ENCODE assay signal across 35 mouse cellular contexts in the genomic region with DNA sequence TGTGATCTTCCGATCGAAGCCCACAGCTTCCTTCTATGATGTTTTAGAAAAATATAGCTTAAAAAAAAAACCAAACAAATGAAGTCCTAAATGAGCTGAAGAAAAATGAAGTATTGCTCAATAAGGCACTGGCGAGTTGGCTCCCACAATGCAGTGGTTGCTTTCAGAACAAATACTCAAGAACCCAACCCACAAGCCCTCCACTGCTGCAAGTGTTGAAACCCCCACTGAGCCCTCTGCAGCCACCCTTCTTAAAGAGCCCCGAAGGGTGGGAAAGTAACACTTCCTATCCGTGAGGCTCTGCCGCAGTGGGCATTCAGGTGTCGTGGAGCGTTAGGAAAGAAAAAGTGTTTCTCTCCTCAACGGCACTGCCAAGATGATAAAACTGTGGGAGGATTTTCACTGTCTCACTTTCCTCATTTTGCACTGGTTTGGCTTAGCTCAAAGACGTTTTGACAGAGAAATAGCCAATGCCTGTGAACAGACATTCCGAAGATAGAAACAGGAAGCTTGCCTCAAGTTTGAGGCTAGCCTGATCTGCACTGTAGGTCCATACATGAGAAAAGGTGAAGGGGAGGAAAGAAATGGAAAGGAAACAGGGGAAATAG. TPM values are rescaled to one million over a fixed set of nuclear protein-coding genes. Genes with fewer than 3 reads are reported as not detected.
DNase-seq lines count a peak whose midpoint lies in the region; ATAC-seq lines count a peak whose summit lies in the region.
"Had no signal": no experiment of that assay in that cellular context is flagged by ENCODE, and none has a peak within 500 bp of the region (broad histone marks: within the 10 kb centered on the region; RNA-seq: fewer than 3 reads in every experiment).

No protein-coding gene starts in this region.

- H3K9ac ChIP-seq in embryonic facial prominence, embryonic 14.5 days (ENCODE audit: low read depth, low read length): no peak overlapping the region
- H3K9ac ChIP-seq in lung, embryonic 15.5 days: peak overlapping the region; percentile 24; the same call in 1 of the 2 replicates
- no peak overlapping the region for H3K9ac ChIP-seq in forebrain, embryonic 16.5 days (replicated peaks; ENCODE audit: low read depth, low read length)
- H3K9ac ChIP-seq: embryonic facial prominence, embryonic 12.5 days; forebrain, embryonic 15.5 days; hindbrain, embryonic 15.5 days; limb, embryonic 12.5 days; liver, embryonic 15.5 days; neural tube, embryonic 13.5 days; stomach, embryonic 15.5 days had no signal

- no peak for ATAC-seq in embryonic facial prominence, embryonic 14.5 days (ENCODE audit: low read depth)
- ATAC-seq in lung, embryonic 15.5 days (ENCODE audit: borderline replicate concordance, extremely low read depth, low FRiP score, low TSS enrichment): no peak
- ATAC-seq in forebrain, embryonic 16.5 days: no peak
- ATAC-seq: inflammation-experienced regulatory T-cells, adult 6 months; Patski had no signal

- no peak for DNase-seq in embryonic facial prominence, embryonic 14.5 days (ENCODE audit: low spot score)
- DNase-seq in embryonic facial prominence, embryonic 10.5 days (ENCODE audit: low spot score): no peak
- peak; percentile 27 for DNase-seq in brain, adult 2 months (ENCODE audit: low read depth, low spot score)
- peak; percentile 70 for DNase-seq in lung, postnatal 25 days (ENCODE audit: low spot score)
- no peak for DNase-seq in kidney, adult 18-20 months
- no peak for DNase-seq in limb, embryonic 10.5 days (ENCODE audit: low spot score)
- DNase-seq: adrenal gland, postnatal 10 days; cerebellum, adult 11 months; cerebellum, adult 9-10 months; cerebellum, postnatal 36 days; gastrocnemius, postnatal 10 days; heart, postnatal 14 days; kidney, adult 2 months; kidney, postnatal 4 days; layer of hippocampus, postnatal 36 days; thymus, adult 18-20 months had no signal

- H3K27ac ChIP-seq in embryonic facial prominence, embryonic 14.5 days (replicated peaks; ENCODE audit: low read depth, low read length): no peak overlapping the region
- H3K27ac ChIP-seq in embryonic facial prominence, embryonic 10.5 days (replicated peaks): no peak overlapping the region
- H3K27ac ChIP-seq in lung, embryonic 15.5 days: peak overlapping the region; percentile 89
- no peak overlapping the region for H3K27ac ChIP-seq in limb, embryonic 10.5 days
- H3K27ac ChIP-seq in forebrain, embryonic 16.5 days (ENCODE audit: low read length): no peak overlapping the region
- H3K27ac ChIP-seq: embryonic facial prominence, embryonic 12.5 days; forebrain, embryonic 10.5 days; forebrain, embryonic 15.5 days; hindbrain, embryonic 10.5 days; hindbrain, embryonic 15.5 days; limb, embryonic 12.5 days; liver, embryonic 15.5 days; midbrain, embryonic 10.5 days; neural tube, embryonic 13.5 days; stomach, embryonic 15.5 days had no signal

- no peak overlapping the region for H3K4me3 ChIP-seq in embryonic facial prominence, embryonic 14.5 days (ENCODE audit: low read depth, low read length)
- no peak overlapping the region for H3K4me3 ChIP-seq in embryonic facial prominence, embryonic 10.5 days
- peak overlapping the region; percentile 40 for H3K4me3 ChIP-seq in lung, embryonic 15.5 days
- no peak overlapping the region for H3K4me3 ChIP-seq in limb, embryonic 10.5 days
- no peak overlapping the region for H3K4me3 ChIP-seq in forebrain, embryonic 16.5 days (replicated peaks; ENCODE audit: low read length)
- H3K4me3 ChIP-seq: embryonic facial prominence, embryonic 12.5 days; forebrain, embryonic 10.5 days; forebrain, embryonic 15.5 days; hindbrain, embryonic 10.5 days; hindbrain, embryonic 15.5 days; limb, embryonic 12.5 days; liver, embryonic 15.5 days; midbrain, embryonic 10.5 days; myocyte; neural tube, embryonic 13.5 days; stomach, embryonic 15.5 days had no signal

- no peaks in the 10 kb centered on the region for H3K9me3 ChIP-seq in embryonic facial prominence, embryonic 14.5 days (ENCODE audit: control insufficient read depth, low read length)
- no peaks in the 10 kb centered on the region for H3K9me3 ChIP-seq in embryonic facial prominence, embryonic 10.5 days
- no peaks in the 10 kb centered on the region for H3K9me3 ChIP-seq in lung, embryonic 15.5 days
- no peaks in the 10 kb centered on the region for H3K9me3 ChIP-seq in limb, embryonic 10.5 days (replicated peaks)
- no peaks in the 10 kb centered on the region for H3K9me3 ChIP-seq in forebrain, embryonic 16.5 days (ENCODE audit: control insufficient read depth, low read length)
- H3K9me3 ChIP-seq: embryonic facial prominence, embryonic 12.5 days; forebrain, embryonic 10.5 days; forebrain, embryonic 15.5 days; G1E; hindbrain, embryonic 10.5 days; hindbrain, embryonic 15.5 days; limb, embryonic 12.5 days; liver, embryonic 15.5 days; midbrain, embryonic 10.5 days; neural tube, embryonic 13.5 days; stomach, embryonic 15.5 days had no signal

- WGBS in embryonic facial prominence, embryonic 14.5 days: 78% methylated on average over 11 of the region's 11 CpGs
- WGBS in embryonic facial prominence, embryonic 10.5 days: 86% methylated on average over 11 of the region's 11 CpGs
- WGBS in lung, embryonic 15.5 days: 33% methylated on average over 11 of the region's 11 CpGs
- WGBS in limb, embryonic 10.5 days: 67% methylated on average over 11 of the region's 11 CpGs
- 80% methylated on average over 11 of the region's 11 CpGs for WGBS in forebrain, embryonic 16.5 days

- H3K4me2 ChIP-seq in embryonic facial prominence, embryonic 14.5 days (ENCODE audit: low read depth, low read length): 0 out of 2 replicates have a peak overlapping the region, but pooled peaks have one; percentile 15
- peak overlapping the region; percentile 48 for H3K4me2 ChIP-seq in lung, embryonic 15.5 days
- H3K4me2 ChIP-seq in forebrain, embryonic 16.5 days (ENCODE audit: low read length): no peak overlapping the region
- H3K4me2 ChIP-seq: embryonic facial prominence, embryonic 12.5 days; forebrain, embryonic 15.5 days; hindbrain, embryonic 15.5 days; limb, embryonic 12.5 days; liver, embryonic 15.5 days; neural tube, embryonic 13.5 days; stomach, embryonic 15.5 days had no signal

- H3K36me3 ChIP-seq in embryonic facial prominence, embryonic 14.5 days (ENCODE audit: control insufficient read depth, insufficient read depth, low read length): no peaks in the 10 kb centered on the region
- H3K36me3 ChIP-seq in embryonic facial prominence, embryonic 10.5 days (replicated peaks): no peaks in the 10 kb centered on the region
- H3K36me3 ChIP-seq in lung, embryonic 15.5 days: no peaks in the 10 kb centered on the region
- H3K36me3 ChIP-seq in limb, embryonic 10.5 days: no peaks in the 10 kb centered on the region
- no peaks in the 10 kb centered on the region for H3K36me3 ChIP-seq in forebrain, embryonic 16.5 days (ENCODE audit: control insufficient read depth, insufficient read depth)
- H3K36me3 ChIP-seq: embryonic facial prominence, embryonic 12.5 days; forebrain, embryonic 10.5 days; forebrain, embryonic 15.5 days; G1E; hindbrain, embryonic 10.5 days; hindbrain, embryonic 15.5 days; limb, embryonic 12.5 days; liver, embryonic 15.5 days; midbrain, embryonic 10.5 days; neural tube, embryonic 13.5 days; stomach, embryonic 15.5 days had no signal

- no peaks in the 10 kb centered on the region; the same call in 1 of the 2 replicates for H3K4me1 ChIP-seq in embryonic facial prominence, embryonic 14.5 days (ENCODE audit: control insufficient read depth, insufficient read depth, low read length)
- peaks cover 26% of the 10 kb centered on the region for H3K4me1 ChIP-seq in embryonic facial prominence, embryonic 10.5 days
- H3K4me1 ChIP-seq in lung, embryonic 15.5 days: peaks cover 24% of the 10 kb centered on the region
- H3K4me1 ChIP-seq in limb, embryonic 10.5 days: peaks cover 12% of the 10 kb centered on the region; the same call in 1 of the 2 replicates
- H3K4me1 ChIP-seq in forebrain, embryonic 16.5 days (replicated peaks; ENCODE audit: control insufficient read depth, insufficient read depth, low read length): peaks cover 7% of the 10 kb centered on the region
- H3K4me1 ChIP-seq: forebrain, embryonic 15.5 days; liver, embryonic 15.5 days; stomach, embryonic 15.5 days had no signal

- H3K27me3 ChIP-seq in embryonic facial prominence, embryonic 14.5 days (replicated peaks; ENCODE audit: control insufficient read depth, insufficient read depth, low read length): no peaks in the 10 kb centered on the region
- H3K27me3 ChIP-seq in embryonic facial prominence, embryonic 10.5 days (replicated peaks; ENCODE audit: low read depth, poor library complexity, severe bottlenecking): peaks cover 3% of the 10 kb centered on the region
- H3K27me3 ChIP-seq in lung, embryonic 15.5 days: no peaks in the 10 kb centered on the region
- no peaks in the 10 kb centered on the region for H3K27me3 ChIP-seq in limb, embryonic 10.5 days (ENCODE audit: low read depth, poor library complexity, severe bottlenecking)
- no peaks in the 10 kb centered on the region for H3K27me3 ChIP-seq in forebrain, embryonic 16.5 days (replicated peaks; ENCODE audit: control insufficient read depth, insufficient read depth, low read length)
- H3K27me3 ChIP-seq: embryonic facial prominence, embryonic 12.5 days; forebrain, embryonic 15.5 days; hindbrain, embryonic 15.5 days; limb, embryonic 12.5 days; liver, embryonic 15.5 days; neural tube, embryonic 13.5 days; Patski; stomach, embryonic 15.5 days had no signal

RNA-seq across cellular contexts. Expression of a gene that starts 14.1 kb away (rescaled TPM):
- 2.0 and 2.6 TPM in 2 replicates for polyA plus RNA-seq in embryonic facial prominence, embryonic 14.5 days (2014; fragmentation: Nextera tagmentation; extraction: Ambion mirVana)
- 0.08 and 0.24 TPM in 2 replicates for polyA plus RNA-seq in embryonic facial prominence, embryonic 10.5 days (2016; fragmentation: Nextera tagmentation; extraction: Ambion mirVana)
- 4.5 and 6.2 TPM in 2 replicates for polyA plus RNA-seq in lung, embryonic 15.5 days (2015; fragmentation: Nextera tagmentation; extraction: Ambion mirVana)
- 0.23 TPM in 1 of 2 replicates, not detected in the other for polyA plus RNA-seq in limb, embryonic 10.5 days (2016; fragmentation: Nextera tagmentation; extraction: Ambion mirVana)
- polyA plus RNA-seq in forebrain, embryonic 16.5 days (2015; fragmentation: Nextera tagmentation; extraction: Ambion mirVana): 0.16 TPM in 1 of 2 replicates, not detected in the other
- polyA plus RNA-seq: forebrain, embryonic 15.5 days; G1E; hindbrain, embryonic 10.5 days; hindbrain, embryonic 15.5 days; inflammation-experienced regulatory T-cells, adult 6 months; limb, embryonic 12.5 days; liver, adult 2 months; midbrain, embryonic 10.5 days; midbrain, postnatal 0 days; myocyte; neural tube, embryonic 13.5 days; Patski; small intestine, adult 2 months had no signal

RNA-seq across cellular contexts. Expression of a gene that starts 59.4 kb away (rescaled TPM):
- polyA plus RNA-seq in embryonic facial prominence, embryonic 14.5 days (2014; fragmentation: Nextera tagmentation; extraction: Ambion mirVana): 89.9 and 98.8 TPM in 2 replicates
- polyA plus RNA-seq in embryonic facial prominence, embryonic 10.5 days (2016; fragmentation: Nextera tagmentation; extraction: Ambion mirVana): 84.9 and 85.6 TPM in 2 replicates
- 84.1 and 90.6 TPM in 2 replicates for polyA plus RNA-seq in lung, embryonic 15.5 days (2015; fragmentation: Nextera tagmentation; extraction: Ambion mirVana)
- 81.8 and 94.7 TPM in 2 replicates for polyA plus RNA-seq in limb, embryonic 10.5 days (2016; fragmentation: Nextera tagmentation; extraction: Ambion mirVana)
- polyA plus RNA-seq in forebrain, embryonic 16.5 days (2015; fragmentation: Nextera tagmentation; extraction: Ambion mirVana): 70.9 and 79.3 TPM in 2 replicates

Comparison
In these comparisons a context has a peak if more than half of its experiments do, and no peak if none do; other contexts are left out.
1. DNase-seq: peak in brain, adult 2 months (single experiment) and lung, postnatal 25 days (single experiment); none in embryonic facial prominence, embryonic 14.5 days (single experiment), embryonic facial prominence, embryonic 10.5 days (single experiment), kidney, adult 18-20 months (single experiment) and limb, embryonic 10.5 days (single experiment).